Mouse (Mus musculus): ENCODE measurements around the gene BC016579. TPM values are rescaled to one million over a fixed set of nuclear protein-coding genes. Genes with fewer than 3 reads are reported as not detected.
A peak's percentile ranks its signal among the peaks of the same experiment; 100 is the strongest.

BC016579 gene
- polyA plus RNA-seq (2015; fragmentation: Nextera tagmentation; extraction: Ambion mirVana): 2.6 and 3.2 TPM in 2 replicates

- Histone ChIP-seq H3K36me3 (no peaks in the 10 kb centered on the region), H3K27ac (peak within 1 kb of the TSS; percentile 78), H3K4me3 (replicated peaks) (peak within 1 kb of the TSS; percentile 45), H3K4me1 (no peaks in the 10 kb centered on the region; the same call in 1 of the 2 replicates), H3K4me2 (peak within 1 kb of the TSS; percentile 69), H3K27me3 (replicated peaks) (no peaks in the 10 kb centered on the region), H3K9ac (no peak within 1 kb of the TSS), H3K9me3 (no peaks in the 10 kb centered on the region)
- 4% methylated on average over 20 of the region's 20 CpGs for WGBS
- peak; percentile 95 for ATAC-seq (ENCODE audit: insufficient read depth, low FRiP score, low read depth)
These were observed at the start of gene BC016579 for GRCm38 (mm10) chr16:45653934-45654332. Gene BC016579 (minus strand): TSS chr16:45654068.

- H3K4me2 ChIP-seq: no peak overlapping the region
- H3K9ac ChIP-seq: no peak overlapping the region
- H3K36me3 ChIP-seq: no peaks in the 10 kb centered on the region
- 47% methylated on average over 5 of the region's 5 CpGs for WGBS
- no peaks in the 10 kb centered on the region for H3K9me3 ChIP-seq
- ATAC-seq (ENCODE audit: insufficient read depth, low FRiP score, low read depth): no peak
- H3K4me3 ChIP-seq (replicated peaks): no peak overlapping the region
- no peaks in the 10 kb centered on the region for H3K27me3 ChIP-seq (replicated peaks)
- H3K27ac ChIP-seq: no peak overlapping the region
- no peaks in the 10 kb centered on the region for H3K4me1 ChIP-seq
These were observed 45.4 kb upstream of the BC016579 start for GRCm38 (mm10) chr16:45699301-45699700.

GRCm38 (mm10) chr16:45697996-45698395, 44.1 kb upstream of the BC016579 start:
- Histone ChIP-seq H3K4me3 (replicated peaks) (no peak overlapping the region), H3K27me3 (replicated peaks) (no peaks in the 10 kb centered on the region), H3K9me3 (no peaks in the 10 kb centered on the region), H3K4me1 (no peaks in the 10 kb centered on the region), H3K27ac (no peak overlapping the region), H3K9ac (no peak overlapping the region), H3K4me2 (no peak overlapping the region), H3K36me3 (no peaks in the 10 kb centered on the region)
- ATAC-seq (ENCODE audit: insufficient read depth, low FRiP score, low read depth): no peak
- 75% methylated on average over 6 of the region's 6 CpGs for WGBS

GRCm38 (mm10) chr16:45695445-45696160, 41.7 kb upstream of the BC016579 start:
- no peaks in the 10 kb centered on the region for H3K27me3 ChIP-seq (replicated peaks)
- no peaks in the 10 kb centered on the region for H3K36me3 ChIP-seq
- no peak for ATAC-seq (ENCODE audit: insufficient read depth, low FRiP score, low read depth)
- no peak overlapping the region for H3K4me2 ChIP-seq
- H3K27ac ChIP-seq: no peak overlapping the region
- no peaks in the 10 kb centered on the region for H3K4me1 ChIP-seq
- WGBS: 68% methylated on average over 9 of the region's 9 CpGs
- no peaks in the 10 kb centered on the region for H3K9me3 ChIP-seq
- no peak overlapping the region for H3K9ac ChIP-seq
- no peak overlapping the region for H3K4me3 ChIP-seq (replicated peaks)

- 61% methylated on average over 10 of the region's 10 CpGs for WGBS
- no peak within 1 kb of the TSS for H3K4me3 ChIP-seq (replicated peaks)
- no peak within 1 kb of the TSS for H3K27ac ChIP-seq
- no peaks in the 10 kb centered on the region for H3K36me3 ChIP-seq
- H3K27me3 ChIP-seq (replicated peaks): no peaks in the 10 kb centered on the region
- H3K9ac ChIP-seq: no peak within 1 kb of the TSS
- no peak within 1 kb of the TSS for H3K4me2 ChIP-seq
- H3K4me1 ChIP-seq: no peaks in the 10 kb centered on the region
- no peak for ATAC-seq (ENCODE audit: insufficient read depth, low FRiP score, low read depth)
- H3K9me3 ChIP-seq: no peaks in the 10 kb centered on the region
These were observed 39.7 kb upstream of the BC016579 start, which contains the start of gene Tmprss7 for GRCm38 (mm10) chr16:45693558-45693957. Gene Tmprss7 (minus strand): TSS chr16:45693658.

- Histone ChIP-seq H3K9ac (no peak overlapping the region), H3K4me1 (no peaks in the 10 kb centered on the region), H3K27ac (no peak overlapping the region), H3K36me3 (no peaks in the 10 kb centered on the region), H3K9me3 (no peaks in the 10 kb centered on the region), H3K4me2 (no peak overlapping the region), H3K27me3 (replicated peaks) (no peaks in the 10 kb centered on the region), H3K4me3 (replicated peaks) (no peak overlapping the region)
- ATAC-seq (ENCODE audit: insufficient read depth, low FRiP score, low read depth): no peak
- WGBS: 78% methylated on average over 3 of the region's 3 CpGs
These were observed 39.0 kb upstream of the BC016579 start for GRCm38 (mm10) chr16:45692851-45693250.

GRCm38 (mm10) chr16:45690178-45690577, 36.3 kb upstream of the BC016579 start:
- Histone ChIP-seq H3K4me3 (replicated peaks) (no peak overlapping the region), H3K4me2 (no peak overlapping the region), H3K9ac (no peak overlapping the region), H3K4me1 (no peaks in the 10 kb centered on the region), H3K36me3 (no peaks in the 10 kb centered on the region), H3K27me3 (replicated peaks) (no peaks in the 10 kb centered on the region), H3K9me3 (no peaks in the 10 kb centered on the region), H3K27ac (no peak overlapping the region)
- ATAC-seq (ENCODE audit: insufficient read depth, low FRiP score, low read depth): no peak
- 19% methylated on average over 4 of the region's 4 CpGs for WGBS

GRCm38 (mm10) chr16:45686833-45687232, 33.0 kb upstream of the BC016579 start:
- Histone ChIP-seq H3K9ac (no peak overlapping the region), H3K4me1 (no peaks in the 10 kb centered on the region), H3K27me3 (replicated peaks) (no peaks in the 10 kb centered on the region), H3K27ac (no peak overlapping the region), H3K9me3 (no peaks in the 10 kb centered on the region), H3K36me3 (no peaks in the 10 kb centered on the region), H3K4me3 (replicated peaks) (no peak overlapping the region), H3K4me2 (no peak overlapping the region)
- whole genome bisulfite sequencing: 70% methylated on average over 3 of the region's 3 CpGs
- no peak for ATAC-seq (ENCODE audit: insufficient read depth, low FRiP score, low read depth)

- Histone ChIP-seq H3K27ac (no peak overlapping the region), H3K36me3 (no peaks in the 10 kb centered on the region), H3K4me2 (no peak overlapping the region), H3K9ac (no peak overlapping the region), H3K4me3 (replicated peaks) (no peak overlapping the region), H3K9me3 (no peaks in the 10 kb centered on the region), H3K4me1 (no peaks in the 10 kb centered on the region), H3K27me3 (replicated peaks) (no peaks in the 10 kb centered on the region)
- ATAC-seq (ENCODE audit: insufficient read depth, low FRiP score, low read depth): no peak
- WGBS: 61% methylated on average over 3 of the region's 3 CpGs
These were observed 31.4 kb upstream of the BC016579 start for GRCm38 (mm10) chr16:45685295-45685694.

GRCm38 (mm10) chr16:45684815-45685214, 30.9 kb upstream of the BC016579 start:
- no peaks in the 10 kb centered on the region for H3K27me3 ChIP-seq (replicated peaks)
- 13% methylated on average over 8 of the region's 8 CpGs for WGBS
- H3K9me3 ChIP-seq: no peaks in the 10 kb centered on the region
- no peak overlapping the region for H3K9ac ChIP-seq
- no peak for ATAC-seq (ENCODE audit: insufficient read depth, low FRiP score, low read depth)
- no peak overlapping the region for H3K4me2 ChIP-seq
- no peak overlapping the region for H3K27ac ChIP-seq
- H3K36me3 ChIP-seq: no peaks in the 10 kb centered on the region
- no peak overlapping the region for H3K4me3 ChIP-seq (replicated peaks)
- H3K4me1 ChIP-seq: no peaks in the 10 kb centered on the region

- Histone ChIP-seq H3K36me3 (no peaks in the 10 kb centered on the region), H3K4me1 (no peaks in the 10 kb centered on the region), H3K4me2 (no peak overlapping the region), H3K9me3 (no peaks in the 10 kb centered on the region), H3K27ac (no peak overlapping the region), H3K4me3 (replicated peaks) (no peak overlapping the region), H3K27me3 (replicated peaks) (no peaks in the 10 kb centered on the region), H3K9ac (no peak overlapping the region)
- 40% methylated on average over 1 of the region's 1 CpGs for WGBS
- no peak for ATAC-seq (ENCODE audit: insufficient read depth, low FRiP score, low read depth)
These were observed 22.6 kb upstream of the BC016579 start for GRCm38 (mm10) chr16:45676462-45676861.

- 61% methylated on average over 4 of the region's 4 CpGs for WGBS
- Histone ChIP-seq H3K27me3 (replicated peaks) (no peaks in the 10 kb centered on the region), H3K4me3 (replicated peaks) (no peak overlapping the region), H3K9me3 (no peaks in the 10 kb centered on the region), H3K4me2 (no peak overlapping the region), H3K4me1 (no peaks in the 10 kb centered on the region), H3K27ac (no peak overlapping the region), H3K36me3 (no peaks in the 10 kb centered on the region), H3K9ac (no peak overlapping the region)
- peak; percentile 68 for ATAC-seq (ENCODE audit: insufficient read depth, low FRiP score, low read depth)
These were observed 16.1 kb upstream of the BC016579 start for GRCm38 (mm10) chr16:45670005-45670404.

Data from stomach, embryonic 15.5 days (tissue).